Mouse (Mus musculus): ENCODE data around the gene Timm23. TPM values are rescaled to one million over a fixed set of nuclear protein-coding genes. Genes with fewer than 3 reads are reported as not detected.
"Not testable (repeated sequence)": the region's sequence is repeated elsewhere in the genome, so short reads cannot be mapped to it uniquely, and the experiment has no call there.

The Timm23 gene
- polyA plus RNA-seq (2015; fragmentation: Nextera tagmentation; extraction: Ambion mirVana), result 215 and 223 TPM in 2 replicates

DNA sequence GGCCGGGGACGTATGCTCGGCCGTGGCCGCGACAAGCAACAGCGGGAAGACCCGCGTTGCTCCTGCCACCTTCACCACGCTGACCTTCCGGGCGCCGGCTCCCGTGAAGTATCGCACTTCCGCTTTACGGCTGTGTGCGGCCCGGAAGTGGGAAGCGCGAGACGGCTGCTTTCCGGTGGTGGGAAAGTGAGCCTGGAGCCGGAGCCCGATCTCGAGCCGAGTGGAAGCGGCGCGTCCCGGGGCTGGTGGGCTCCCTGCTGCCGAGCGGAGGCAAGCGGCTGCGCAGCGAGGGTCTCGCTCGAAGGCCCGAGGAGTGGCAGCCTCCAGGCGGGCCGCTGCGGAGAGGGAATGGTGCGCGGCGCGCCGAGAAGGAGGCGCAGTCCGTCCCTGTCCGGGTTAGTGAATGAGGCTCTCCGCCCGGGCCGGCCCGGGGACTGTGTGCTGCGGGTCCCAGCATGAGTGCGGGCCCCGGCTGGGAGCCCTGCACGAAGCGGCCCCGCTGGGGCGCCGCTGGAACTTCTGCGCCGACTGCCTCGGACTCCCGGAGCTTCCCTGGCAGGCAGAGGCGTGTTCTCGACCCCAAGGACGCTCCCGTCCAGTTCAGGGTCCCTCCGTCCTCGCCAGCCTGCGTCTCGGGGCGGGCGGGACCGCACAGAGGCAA is at the start of gene Timm23, which contains the start of gene Parg:
Timm23 (minus strand) TSS at position 108 of the 661 bp plus-strand sequence.
Parg (plus strand) TSS at position 159 of the 661 bp plus-strand sequence.
- peak within 1 kb of the TSS; percentile 92 for H3K9ac ChIP-seq (replicated peaks)
- under 1% methylated on average over 77 of the region's 77 CpGs for WGBS
- ATAC-seq, result peak; percentile 97

DNA sequence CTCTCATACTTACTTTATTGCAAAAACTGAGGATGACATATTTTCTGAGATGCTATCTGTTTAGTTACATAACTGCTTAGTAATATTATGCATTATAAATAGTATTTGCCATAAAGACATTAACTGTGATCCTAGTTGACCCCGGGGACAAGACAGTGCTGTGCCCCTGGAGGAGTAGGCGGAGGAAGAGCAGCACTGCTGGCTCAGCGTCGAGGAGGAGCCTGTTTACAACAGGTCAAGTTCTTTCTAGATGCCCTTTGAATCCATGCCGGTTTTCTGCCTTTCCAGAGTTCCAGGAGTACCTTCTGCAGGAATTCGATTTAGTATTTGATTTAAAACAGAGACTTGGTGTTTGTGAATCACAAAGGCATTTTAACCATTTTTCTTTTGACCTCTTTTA is 47.9 kb upstream of the Timm23 start:
- Histone ChIP-seq H3K4me2 (replicated peaks) (no peak overlapping the region), H3K9me3 (no peaks in the 10 kb centered on the region), H3K27me3 (no peaks in the 10 kb centered on the region), H3K36me3 (peaks cover 12% of the 10 kb centered on the region), H3K4me1 (replicated peaks) (peaks cover 15% of the 10 kb centered on the region; the same call in 1 of the 2 replicates), H3K4me3 (replicated peaks) (no peak overlapping the region), H3K27ac (no peak overlapping the region), H3K9ac (replicated peaks) (no peak overlapping the region)
- 84% methylated on average over 6 of the region's 6 CpGs for WGBS
- ATAC-seq, result no peak

More for the DNA sequence above, at the start of gene Timm23, which contains the start of gene Parg:
- Histone ChIP-seq H3K27me3 (no peaks in the 10 kb centered on the region), H3K9me3 (no peaks in the 10 kb centered on the region), H3K4me2 (replicated peaks) (peak within 1 kb of the TSS; percentile 91), H3K4me1 (replicated peaks) (peaks cover 31% of the 10 kb centered on the region), H3K27ac (peak within 1 kb of the TSS; percentile 69), H3K4me3 (replicated peaks) (peak within 1 kb of the TSS; percentile 86), H3K36me3 (peaks cover 21% of the 10 kb centered on the region)

DNA sequence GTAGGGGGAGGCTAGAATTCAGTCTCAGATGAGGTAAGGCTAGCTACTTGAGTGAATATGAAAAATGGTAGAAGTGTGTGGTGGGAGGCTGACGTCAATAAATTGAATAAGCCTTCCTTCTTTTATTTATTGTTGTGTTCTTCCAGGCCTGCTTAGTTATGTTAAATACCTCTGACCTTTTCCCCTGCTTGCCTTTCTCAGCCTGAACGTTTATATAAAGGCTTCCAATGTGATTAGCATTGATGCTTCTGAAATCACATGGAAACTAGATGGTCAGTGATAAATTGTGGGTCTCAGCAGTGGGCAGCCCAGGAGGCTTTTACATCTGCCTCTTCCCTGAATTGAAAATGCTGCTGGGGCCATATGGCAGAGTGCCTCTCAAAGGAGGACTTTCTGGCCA is 44.3 kb upstream of the Timm23 start:
- Histone ChIP-seq H3K27me3 (no peaks in the 10 kb centered on the region), H3K27ac (no peak overlapping the region; the same call in 1 of the 2 replicates), H3K4me3 (replicated peaks) (no peak overlapping the region), H3K9me3 (no peaks in the 10 kb centered on the region), H3K9ac (replicated peaks) (no peak overlapping the region), H3K4me2 (replicated peaks) (no peak overlapping the region), H3K4me1 (replicated peaks) (peaks cover 15% of the 10 kb centered on the region; the same call in 1 of the 2 replicates), H3K36me3 (peaks cover 19% of the 10 kb centered on the region)
- ATAC-seq, result no peak
- WGBS, result 18% methylated on average over 2 of the region's 2 CpGs

DNA sequence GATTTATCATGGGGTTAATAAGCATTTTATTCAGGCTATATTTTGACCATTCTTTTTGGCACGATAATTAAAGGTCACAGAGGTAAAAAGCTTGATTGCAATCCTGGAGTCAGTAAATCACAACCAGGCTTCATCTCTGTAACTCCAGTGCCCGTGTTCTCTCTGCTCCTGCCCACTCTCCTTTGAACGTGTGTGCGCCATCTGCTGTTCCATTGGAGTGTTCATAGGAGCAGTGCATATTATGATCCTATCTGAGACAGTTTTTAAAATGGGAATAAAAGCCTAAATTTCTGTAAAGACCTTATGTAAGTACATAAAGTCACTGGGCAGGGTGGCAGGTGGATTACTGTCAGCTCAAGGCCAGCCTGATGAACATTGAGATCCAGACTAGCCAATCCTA is 40.7 kb upstream of the Timm23 start:
- WGBS, result 87% methylated on average over 4 of the region's 4 CpGs
- no peak overlapping the region for H3K4me3 ChIP-seq (replicated peaks)
- no peak overlapping the region for H3K9ac ChIP-seq (replicated peaks)
- H3K4me2 ChIP-seq (replicated peaks), result no peak overlapping the region
- no peaks in the 10 kb centered on the region for H3K27me3 ChIP-seq
- no peak overlapping the region for H3K27ac ChIP-seq
- H3K4me1 ChIP-seq (replicated peaks), result peaks cover 10% of the 10 kb centered on the region; the same call in 1 of the 2 replicates
- H3K9me3 ChIP-seq, result no peaks in the 10 kb centered on the region
- peaks cover 31% of the 10 kb centered on the region for H3K36me3 ChIP-seq
- no peak for ATAC-seq

DNA sequence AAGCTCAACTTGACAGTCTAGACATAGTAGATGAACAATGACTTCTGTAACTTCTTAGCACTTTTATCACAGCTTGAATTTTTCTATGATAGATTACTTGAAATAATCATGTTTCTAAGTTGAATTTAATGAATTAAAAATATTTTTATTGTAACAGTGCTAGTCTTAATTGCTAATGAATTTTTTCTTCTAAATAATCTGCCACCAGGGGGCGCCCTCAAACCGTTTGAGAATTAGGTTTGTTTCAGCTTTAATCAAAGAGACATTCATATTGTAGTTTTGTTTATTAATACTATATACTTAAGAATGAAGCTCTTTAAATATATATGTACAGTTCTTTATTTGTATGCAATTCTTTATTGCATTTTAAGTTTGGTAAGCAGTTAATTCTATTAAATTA is 27.3 kb upstream of the Timm23 start:
- Histone ChIP-seq H3K4me3 (replicated peaks) (no peak overlapping the region), H3K27ac (no peak overlapping the region), H3K27me3 (no peaks in the 10 kb centered on the region), H3K4me1 (replicated peaks) (no peaks in the 10 kb centered on the region), H3K36me3 (peaks cover 21% of the 10 kb centered on the region), H3K4me2 (replicated peaks) (no peak overlapping the region), H3K9me3 (no peaks in the 10 kb centered on the region), H3K9ac (replicated peaks) (no peak overlapping the region)
- WGBS, result 0% methylated on average over 2 of the region's 2 CpGs
- no peak for ATAC-seq

DNA sequence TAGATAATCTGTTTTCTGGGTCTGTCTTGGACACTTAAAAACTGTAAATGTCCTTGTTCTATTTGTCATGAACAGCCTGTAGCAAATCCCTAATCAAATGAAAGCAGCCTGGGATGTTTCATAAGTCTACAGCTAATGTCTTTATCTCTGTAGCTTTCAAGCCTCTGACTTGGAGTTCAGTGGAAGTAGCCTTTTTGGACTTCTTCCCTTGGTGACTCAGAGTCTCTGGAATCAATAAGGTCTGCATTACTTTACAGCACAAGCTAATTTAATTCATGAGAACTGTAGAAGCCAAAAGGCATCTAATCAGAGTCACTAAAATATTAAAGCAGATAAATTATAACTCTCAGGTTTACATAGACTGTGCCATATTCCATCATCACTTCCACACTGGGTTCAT is 24.9 kb upstream of the Timm23 start:
- Histone ChIP-seq H3K9me3 (no peaks in the 10 kb centered on the region), H3K4me1 (replicated peaks) (no peaks in the 10 kb centered on the region)

DNA sequence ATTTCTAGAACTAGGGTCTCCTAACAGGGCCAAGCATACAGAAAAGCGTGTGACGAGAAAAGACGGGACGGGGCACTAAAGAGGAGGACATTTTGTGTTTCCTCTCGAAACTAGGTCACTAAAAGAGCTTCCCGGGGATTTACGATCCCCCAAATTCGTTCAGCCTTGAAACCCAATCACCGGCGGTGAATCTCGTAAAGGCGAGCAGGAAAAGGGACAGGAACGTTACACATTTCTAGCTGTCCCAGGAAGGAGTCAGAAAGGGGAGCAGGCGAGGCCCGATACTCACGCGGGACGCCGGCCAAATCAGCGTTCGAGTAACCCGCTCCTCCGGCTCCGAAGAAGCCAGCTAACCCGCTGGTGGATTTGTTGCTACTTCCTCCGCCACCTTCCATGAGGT is 344 bp downstream of the Timm23 start:
- WGBS, result under 1% methylated on average over 26 of the region's 26 CpGs
- Histone ChIP-seq H3K4me3 (replicated peaks) (peak overlapping the region; percentile 86), H3K9me3 (no peaks in the 10 kb centered on the region), H3K27me3 (no peaks in the 10 kb centered on the region), H3K36me3 (peaks cover 25% of the 10 kb centered on the region), H3K9ac (replicated peaks) (peak overlapping the region; percentile 92), H3K4me2 (replicated peaks) (peak overlapping the region; percentile 91), H3K27ac (no peak overlapping the region), H3K4me1 (replicated peaks) (peaks cover 31% of the 10 kb centered on the region)
- peak; percentile 41 for ATAC-seq

More for the DNA sequence above, 24.9 kb upstream of the Timm23 start:
- no peak overlapping the region for H3K4me2 ChIP-seq (replicated peaks)
- no peak for ATAC-seq
- H3K27me3 ChIP-seq, result no peaks in the 10 kb centered on the region
- H3K4me3 ChIP-seq (replicated peaks), result no peak overlapping the region
- no peak overlapping the region for H3K27ac ChIP-seq
- H3K9ac ChIP-seq (replicated peaks), result no peak overlapping the region
- H3K36me3 ChIP-seq, result peaks cover 17% of the 10 kb centered on the region

DNA sequence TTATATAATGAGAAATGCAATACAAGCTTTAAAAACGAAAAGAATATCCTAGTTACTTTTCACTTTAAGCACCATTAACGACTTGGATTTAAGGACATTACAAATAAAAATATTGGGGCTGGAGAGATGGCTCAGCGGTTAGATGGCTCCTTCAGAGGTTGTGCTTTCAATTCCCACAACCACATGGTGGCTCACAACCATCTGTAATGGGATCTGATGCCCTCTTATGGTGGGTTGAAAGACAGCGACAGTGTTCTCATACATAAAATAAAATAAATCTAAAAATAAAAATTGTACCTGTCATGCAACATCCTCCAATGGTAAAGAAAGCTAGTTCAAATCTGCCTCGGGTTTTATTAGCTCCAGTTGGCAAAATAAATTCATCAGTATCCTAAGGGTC is 8.1 kb downstream of the Timm23 start:
- not testable (repeated sequence) for H3K4me2 ChIP-seq (replicated peaks); H3K9ac ChIP-seq (replicated peaks); H3K27me3 ChIP-seq; ATAC-seq; H3K27ac ChIP-seq; H3K9me3 ChIP-seq; H3K4me1 ChIP-seq (replicated peaks); H3K4me3 ChIP-seq (replicated peaks)
- WGBS, result 84% methylated on average over 5 of the region's 5 CpGs
- H3K36me3 ChIP-seq, result peaks cover 52% of the 10 kb centered on the region

DNA sequence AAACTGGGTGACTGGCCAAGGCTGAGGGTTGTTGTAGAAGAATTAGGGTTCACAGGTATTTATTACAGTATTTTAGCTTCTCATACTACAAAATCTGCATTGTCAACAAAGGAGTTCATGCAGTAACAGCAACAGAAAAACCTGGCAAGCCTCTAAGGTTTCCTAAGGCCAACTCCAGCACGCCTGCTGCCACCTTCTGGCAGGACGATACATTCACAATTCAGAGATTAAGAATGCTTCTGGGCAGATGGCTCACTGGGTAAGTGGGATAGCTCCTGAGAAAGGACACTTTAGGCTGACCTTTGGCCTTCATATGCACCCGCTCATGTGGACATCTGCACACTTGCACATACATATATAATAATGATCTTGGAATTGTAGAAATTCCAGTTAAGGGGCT is 9.3 kb downstream of the Timm23 start:
- whole genome bisulfite sequencing, result 49% methylated on average over 3 of the region's 3 CpGs
- ATAC-seq, result no peak
- H3K36me3 ChIP-seq, result peaks cover 54% of the 10 kb centered on the region

DNA sequence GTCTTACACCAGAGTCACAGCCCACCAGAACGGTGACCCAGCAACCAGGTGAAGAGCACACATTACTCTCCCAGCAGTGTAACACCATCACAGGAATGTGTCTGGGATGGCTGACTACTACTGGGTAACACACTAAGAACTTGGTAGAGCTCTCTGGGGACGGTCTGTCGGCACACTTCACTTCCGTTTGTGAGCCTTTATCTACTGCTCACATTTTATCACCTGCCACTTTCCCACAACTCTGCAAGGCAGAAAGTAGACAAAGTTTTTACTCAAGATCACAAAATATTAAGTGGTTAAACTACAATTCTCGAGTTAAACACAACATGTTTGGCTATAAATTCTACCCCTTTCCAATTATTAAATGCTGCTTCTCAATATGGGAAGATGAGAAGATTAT is 9.8 kb downstream of the Timm23 start:
- H3K4me1 ChIP-seq (replicated peaks), result no peaks in the 10 kb centered on the region
- H3K4me2 ChIP-seq (replicated peaks), result no peak overlapping the region
- no peaks in the 10 kb centered on the region for H3K9me3 ChIP-seq
- H3K4me3 ChIP-seq (replicated peaks), result no peak overlapping the region
- 95% methylated on average over 5 of the region's 5 CpGs for WGBS
- no peak for ATAC-seq
- no peak overlapping the region for H3K27ac ChIP-seq
- no peak overlapping the region for H3K9ac ChIP-seq (replicated peaks)
- peaks cover 54% of the 10 kb centered on the region for H3K36me3 ChIP-seq
- no peaks in the 10 kb centered on the region for H3K27me3 ChIP-seq

More for the DNA sequence above, 9.3 kb downstream of the Timm23 start:
- no peak overlapping the region for H3K4me3 ChIP-seq (replicated peaks)
- H3K27me3 ChIP-seq, result no peaks in the 10 kb centered on the region
- H3K9me3 ChIP-seq, result no peaks in the 10 kb centered on the region
- H3K4me1 ChIP-seq (replicated peaks), result no peaks in the 10 kb centered on the region
- no peak overlapping the region for H3K9ac ChIP-seq (replicated peaks)
- no peak overlapping the region for H3K4me2 ChIP-seq (replicated peaks)
- no peak overlapping the region for H3K27ac ChIP-seq

DNA sequence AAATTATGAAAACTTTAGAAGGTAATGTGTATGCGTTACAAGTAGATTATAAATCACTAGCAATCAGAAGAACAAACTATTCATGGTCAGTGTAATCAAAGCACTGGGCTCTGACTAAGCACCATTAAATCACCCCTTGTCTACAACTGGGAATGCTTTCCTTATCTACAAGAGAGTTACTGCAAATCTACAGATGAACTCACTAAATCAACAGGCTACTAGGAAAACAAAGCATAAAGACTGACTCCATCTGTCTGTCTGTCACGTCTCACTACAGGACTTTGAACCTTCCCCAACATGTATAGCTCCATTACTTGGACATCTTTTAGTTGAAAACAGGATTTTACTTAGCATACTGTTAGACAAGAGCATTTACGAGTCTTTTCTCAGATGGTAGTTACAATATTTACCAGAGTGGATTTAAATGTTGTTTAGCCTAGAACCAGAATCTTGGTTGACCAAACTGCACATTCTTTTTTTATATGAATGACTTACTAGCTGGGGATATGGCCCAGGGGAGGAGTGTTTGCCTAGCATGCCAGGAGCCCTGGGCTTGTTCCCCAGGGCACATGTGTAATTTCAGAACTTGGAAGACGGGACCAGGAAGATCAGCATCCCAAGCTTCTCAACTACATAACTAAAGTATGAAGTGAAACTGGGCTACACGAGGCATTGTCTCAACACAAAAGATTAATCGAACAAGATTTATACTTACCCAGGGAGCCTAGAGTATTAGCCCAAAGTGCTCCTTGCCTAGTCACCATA is 10.9 kb downstream of the Timm23 start:
- H3K4me2 ChIP-seq (replicated peaks), result no peak overlapping the region
- WGBS, result 96% methylated on average over 6 of the region's 6 CpGs
- no peak for ATAC-seq
- H3K9ac ChIP-seq (replicated peaks), result no peak overlapping the region
- no peaks in the 10 kb centered on the region for H3K4me1 ChIP-seq (replicated peaks)
- H3K9me3 ChIP-seq, result no peaks in the 10 kb centered on the region
- H3K4me3 ChIP-seq (replicated peaks), result no peak overlapping the region
- H3K27me3 ChIP-seq, result no peaks in the 10 kb centered on the region
- H3K27ac ChIP-seq, result no peak overlapping the region
- peaks cover 60% of the 10 kb centered on the region for H3K36me3 ChIP-seq

DNA sequence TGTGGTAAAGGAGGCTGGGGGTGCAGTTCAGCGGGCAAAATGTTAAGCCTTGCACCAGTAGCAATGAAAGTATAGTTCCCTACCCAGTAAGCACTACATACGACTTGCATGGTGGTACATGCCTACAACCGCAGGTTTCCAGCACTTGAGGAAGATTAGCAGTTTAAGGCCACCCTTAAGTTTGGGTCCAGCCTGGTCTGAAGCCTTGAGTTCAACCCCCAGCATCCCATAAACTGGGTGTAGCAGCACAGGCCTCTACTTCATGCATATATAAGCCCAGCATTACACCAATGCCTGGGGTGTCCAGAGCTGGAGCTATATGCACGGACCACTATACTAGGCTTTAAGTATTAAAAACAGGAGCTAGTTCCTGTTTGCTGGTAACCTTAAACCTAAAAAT is 17.9 kb downstream of the Timm23 start:
- Histone ChIP-seq H3K4me2 (replicated peaks) (no peak overlapping the region), H3K4me3 (replicated peaks) (no peak overlapping the region), H3K36me3 (peaks cover 87% of the 10 kb centered on the region), H3K9ac (replicated peaks) (no peak overlapping the region), H3K4me1 (replicated peaks) (no peaks in the 10 kb centered on the region), H3K9me3 (no peaks in the 10 kb centered on the region), H3K27ac (no peak overlapping the region), H3K27me3 (no peaks in the 10 kb centered on the region)
- WGBS, result 95% methylated on average over 4 of the region's 4 CpGs
- no peak for ATAC-seq

Data from midbrain, embryonic 13.5 days (tissue).